Mouse (Mus musculus): Measurements from ENCODE around the gene Elk3. TPM values are rescaled to one million over a fixed set of nuclear protein-coding genes. Genes with fewer than 3 reads are reported as not detected.

The Elk3 gene
- total and polyA plus RNA-seq, 2 experiments: 3.4 to 8.0 TPM

GRCm38 (mm10) chr10:93321763-93322162 lies 10.8 kb upstream of the Elk3 start:
- no peak for TF ChIP-seq POLR2A (IDR thresholded peaks at IDR 0.05; ENCODE audit: extremely low read depth, insufficient read depth, low read length)
- TF ChIP-seq CTCF (IDR thresholded peaks at IDR 0.05; ENCODE audit: low read depth, low read length): no peak
- Histone ChIP-seq H3K27ac (replicated peaks; ENCODE audit: insufficient read depth, low read depth, low read length) (no peak overlapping the region), H3K27me3 (ENCODE audit: control insufficient read depth, insufficient read depth, low read length) (no peaks in the 10 kb centered on the region), H3K4me3 (ENCODE audit: insufficient read depth, low read depth, low read length) (no peak overlapping the region), H3K79me2 (ENCODE audit: control insufficient read depth, insufficient read depth, low read length) (no peaks in the 10 kb centered on the region), H3K36me3 (ENCODE audit: control insufficient read depth, insufficient read depth, low read length) (no peaks in the 10 kb centered on the region), H3K4me1 (ENCODE audit: control insufficient read depth, insufficient read depth, low read length) (no peaks in the 10 kb centered on the region), H3K9ac (ENCODE audit: low read depth, low read length) (no peak overlapping the region)
- no peak for DNase-seq (ENCODE audit: extremely low read depth, low read depth, low spot score)

GRCm38 (mm10) chr10:93320148-93320547 lies 9.2 kb upstream of the Elk3 start:
- H3K27ac ChIP-seq (replicated peaks; ENCODE audit: insufficient read depth, low read depth, low read length): no peak overlapping the region
- H3K4me1 ChIP-seq (ENCODE audit: control insufficient read depth, insufficient read depth, low read length): no peaks in the 10 kb centered on the region
- no peak for DNase-seq (ENCODE audit: extremely low read depth, low read depth, low spot score)
- H3K36me3 ChIP-seq (ENCODE audit: control insufficient read depth, insufficient read depth, low read length): no peaks in the 10 kb centered on the region
- TF ChIP-seq POLR2A (IDR thresholded peaks at IDR 0.05; ENCODE audit: extremely low read depth, insufficient read depth, low read length): no peak
- no peak for TF ChIP-seq CTCF (IDR thresholded peaks at IDR 0.05; ENCODE audit: low read depth, low read length)
- no peak overlapping the region for H3K4me3 ChIP-seq (ENCODE audit: insufficient read depth, low read depth, low read length)
- no peaks in the 10 kb centered on the region for H3K79me2 ChIP-seq (ENCODE audit: control insufficient read depth, insufficient read depth, low read length)
- WGBS: 85% methylated on average over 4 of the region's 4 CpGs
- H3K9ac ChIP-seq (ENCODE audit: low read depth, low read length): no peak overlapping the region
- no peaks in the 10 kb centered on the region for H3K27me3 ChIP-seq (ENCODE audit: control insufficient read depth, insufficient read depth, low read length)

DNA sequence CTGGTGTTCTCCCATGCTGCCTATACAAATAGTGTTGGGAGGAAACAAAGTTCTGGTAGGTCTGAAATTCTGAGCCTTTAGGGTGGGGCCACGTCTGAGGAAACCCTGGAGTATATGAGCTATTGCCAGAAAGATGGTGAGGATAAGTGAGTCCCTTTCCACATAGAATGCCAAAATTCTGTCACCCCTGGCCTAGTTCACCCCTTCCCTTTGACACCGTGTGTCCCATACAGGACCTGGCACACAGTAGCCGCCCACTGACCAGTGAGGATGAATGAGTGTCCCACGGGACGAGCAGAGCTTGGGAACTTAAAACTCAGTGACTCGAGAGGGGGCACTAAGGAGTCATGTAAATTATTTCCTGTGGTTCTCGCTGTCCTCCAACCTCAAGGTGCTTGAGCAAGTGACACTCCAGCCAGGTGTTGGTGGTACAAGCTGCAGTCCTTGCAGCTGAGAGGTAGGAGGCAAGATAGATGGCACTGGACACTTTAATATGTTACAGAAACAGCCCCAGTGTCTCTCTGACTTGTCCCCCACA lies 8.7 kb upstream of the Elk3 start:
- Histone ChIP-seq H3K4me1 (ENCODE audit: control insufficient read depth, insufficient read depth, low read length) (no peaks in the 10 kb centered on the region), H3K36me3 (ENCODE audit: control insufficient read depth, insufficient read depth, low read length) (no peaks in the 10 kb centered on the region), H3K4me3 (ENCODE audit: insufficient read depth, low read depth, low read length) (no peak overlapping the region), H3K27me3 (ENCODE audit: control insufficient read depth, insufficient read depth, low read length) (no peaks in the 10 kb centered on the region), H3K27ac (replicated peaks; ENCODE audit: insufficient read depth, low read depth, low read length) (no peak overlapping the region), H3K79me2 (ENCODE audit: control insufficient read depth, insufficient read depth, low read length) (no peaks in the 10 kb centered on the region), H3K9ac (ENCODE audit: low read depth, low read length) (no peak overlapping the region)
- DNase-seq (ENCODE audit: extremely low read depth, low read depth, low spot score): no peak
- 73% methylated on average over 7 of the region's 7 CpGs for WGBS
- TF ChIP-seq POLR2A (IDR thresholded peaks at IDR 0.05; ENCODE audit: extremely low read depth, insufficient read depth, low read length) (no peak), CTCF (IDR thresholded peaks at IDR 0.05; ENCODE audit: low read depth, low read length) (no peak)

DNA sequence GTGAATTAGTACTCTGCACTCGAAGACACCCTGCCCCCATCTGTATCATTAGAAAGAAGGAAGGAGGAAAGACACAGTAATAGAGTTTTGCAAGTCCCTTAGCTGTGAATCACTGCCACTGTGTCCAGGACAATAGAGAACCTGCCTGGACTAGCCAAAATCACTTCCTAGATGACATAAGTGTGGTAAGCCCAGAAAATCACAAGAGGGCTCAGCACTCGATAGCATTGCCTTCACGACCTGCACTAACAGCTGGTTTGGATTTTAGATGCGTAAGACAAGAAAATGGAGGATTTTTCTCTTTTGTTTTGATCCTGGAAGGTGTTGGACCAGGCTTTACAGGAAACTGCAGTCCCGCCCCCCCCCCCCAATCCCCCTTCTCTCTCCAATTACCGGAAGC lies 6.0 kb upstream of the Elk3 start:
- peak overlapping the region; percentile 26; the same call in 1 of the 2 replicates for H3K27ac ChIP-seq (replicated peaks; ENCODE audit: insufficient read depth, low read depth, low read length)
- DNase-seq (ENCODE audit: extremely low read depth, low read depth, low spot score): no peak
- H3K4me3 ChIP-seq (ENCODE audit: insufficient read depth, low read depth, low read length): no peak overlapping the region
- TF ChIP-seq POLR2A (IDR thresholded peaks at IDR 0.05; ENCODE audit: extremely low read depth, insufficient read depth, low read length) (no peak), CTCF (IDR thresholded peaks at IDR 0.05; ENCODE audit: low read depth, low read length) (no peak)
- no peaks in the 10 kb centered on the region for H3K36me3 ChIP-seq (ENCODE audit: control insufficient read depth, insufficient read depth, low read length)
- H3K4me1 ChIP-seq (ENCODE audit: control insufficient read depth, insufficient read depth, low read length): no peaks in the 10 kb centered on the region
- H3K79me2 ChIP-seq (ENCODE audit: control insufficient read depth, insufficient read depth, low read length): no peaks in the 10 kb centered on the region
- H3K9ac ChIP-seq (ENCODE audit: low read depth, low read length): no peak overlapping the region
- no peaks in the 10 kb centered on the region for H3K27me3 ChIP-seq (ENCODE audit: control insufficient read depth, insufficient read depth, low read length)
- WGBS: 57% methylated on average over 6 of the region's 6 CpGs

DNA sequence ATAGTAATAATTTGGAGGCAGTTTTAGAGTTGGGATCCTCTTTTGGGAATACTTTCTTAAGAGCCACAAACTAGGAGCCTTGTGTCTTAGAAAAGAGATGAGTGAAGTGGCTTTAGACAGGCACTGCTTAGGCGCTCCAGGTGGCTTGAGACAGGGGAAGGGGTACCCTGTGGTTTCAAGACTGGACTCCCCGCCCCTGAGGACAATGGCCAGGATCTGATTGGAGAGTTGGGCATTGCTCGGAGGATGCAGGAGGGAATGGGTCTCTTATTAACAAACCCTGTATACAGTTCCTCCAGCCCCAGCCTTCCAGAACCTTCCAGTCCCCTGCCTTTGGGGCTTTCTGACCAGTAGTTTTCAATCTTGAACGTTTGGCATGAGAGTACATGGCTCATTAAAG lies 641 bp upstream of the Elk3 start:
- no peaks in the 10 kb centered on the region for H3K79me2 ChIP-seq (ENCODE audit: control insufficient read depth, insufficient read depth, low read length)
- H3K36me3 ChIP-seq (ENCODE audit: control insufficient read depth, insufficient read depth, low read length): no peaks in the 10 kb centered on the region
- H3K4me1 ChIP-seq (ENCODE audit: control insufficient read depth, insufficient read depth, low read length): no peaks in the 10 kb centered on the region
- no peak for DNase-seq (ENCODE audit: extremely low read depth, low read depth, low spot score)
- peaks cover 8% of the 10 kb centered on the region for H3K27me3 ChIP-seq (ENCODE audit: control insufficient read depth, insufficient read depth, low read length)
- TF ChIP-seq POLR2A (IDR thresholded peaks at IDR 0.05; ENCODE audit: extremely low read depth, insufficient read depth, low read length) (no peak), CTCF (IDR thresholded peaks at IDR 0.05; ENCODE audit: low read depth, low read length) (no peak)
- H3K4me3 ChIP-seq (ENCODE audit: insufficient read depth, low read depth, low read length): no peak overlapping the region
- 19% methylated on average over 4 of the region's 4 CpGs for WGBS
- no peak overlapping the region for H3K9ac ChIP-seq (ENCODE audit: low read depth, low read length)
- H3K27ac ChIP-seq (replicated peaks; ENCODE audit: insufficient read depth, low read depth, low read length): peak overlapping the region; percentile 84; the same call in 1 of the 2 replicates

DNA sequence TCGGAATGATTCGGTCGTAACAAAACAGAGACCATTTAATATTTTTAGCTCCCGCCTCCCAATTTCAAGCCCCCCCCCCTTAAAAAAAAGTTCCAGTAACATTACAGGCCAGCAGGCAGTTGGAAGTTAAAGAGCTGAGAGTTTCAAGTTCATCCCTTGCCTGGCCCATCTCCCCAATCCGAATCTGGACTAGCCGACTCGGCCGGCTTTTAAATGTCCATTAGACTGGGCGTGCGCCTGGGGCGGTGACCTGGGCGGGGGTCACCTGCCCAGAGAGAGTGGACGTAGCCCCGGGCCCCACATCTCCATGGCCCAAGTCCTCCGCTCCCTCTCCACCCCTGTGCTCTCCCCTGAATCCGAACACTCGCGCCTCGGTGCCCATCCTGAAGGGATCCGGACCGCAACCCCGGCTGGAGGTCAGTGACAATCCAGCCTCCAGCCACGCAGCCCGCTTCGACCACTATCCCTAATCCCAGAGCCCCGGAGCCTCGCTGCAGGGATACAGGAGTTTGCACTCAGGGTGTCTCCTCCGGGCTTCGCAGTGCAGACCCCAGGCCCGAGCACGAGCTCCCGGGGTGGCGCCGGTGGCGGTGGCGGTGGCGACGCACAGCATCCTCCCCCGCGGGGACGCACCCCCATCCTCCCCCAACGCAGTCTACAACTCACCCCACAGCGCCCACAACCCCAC lies 857 bp downstream of the Elk3 start:
- TF ChIP-seq POLR2A (IDR thresholded peaks at IDR 0.05; ENCODE audit: extremely low read depth, insufficient read depth, low read length) (no peak), CTCF (IDR thresholded peaks at IDR 0.05; ENCODE audit: low read depth, low read length) (no peak)
- Histone ChIP-seq H3K36me3 (ENCODE audit: control insufficient read depth, insufficient read depth, low read length) (no peaks in the 10 kb centered on the region), H3K27ac (replicated peaks; ENCODE audit: insufficient read depth, low read depth, low read length) (peak overlapping the region; percentile 73), H3K4me1 (ENCODE audit: control insufficient read depth, insufficient read depth, low read length) (no peaks in the 10 kb centered on the region), H3K4me3 (ENCODE audit: insufficient read depth, low read depth, low read length) (peak overlapping the region; percentile 76), H3K9ac (ENCODE audit: low read depth, low read length) (peak overlapping the region; percentile 91), H3K27me3 (ENCODE audit: control insufficient read depth, insufficient read depth, low read length) (peaks cover 8% of the 10 kb centered on the region), H3K79me2 (ENCODE audit: control insufficient read depth, insufficient read depth, low read length) (no peaks in the 10 kb centered on the region)
- 2% methylated on average over 43 of the region's 43 CpGs for WGBS
- DNase-seq (ENCODE audit: extremely low read depth, low read depth, low spot score): no peak
